Mouse (Mus musculus) thymus, postnatal 4 days (tissue): ENCODE results near the gene Tac4.

Experiments used
- DNase-seq: peaks from one replicate; pipeline ENCODE4 v3.0.0; 2021

Tac4 gene

GRCm38 (mm10) chr11:95261178-95261751, at the start of gene Tac4:
Gene Tac4, plus strand, starts transcription at chr11:95261529.
- DNase-seq, result peak; percentile 40

- no peak for DNase-seq
Observed at GRCm38 (mm10) chr11:95213607-95214006, 47.7 kb upstream of the Tac4 start.

- DNase-seq, result no peak
Observed at GRCm38 (mm10) chr11:95214305-95214704, 47.0 kb upstream of the Tac4 start.

- peak; percentile 49 for DNase-seq
Observed at GRCm38 (mm10) chr11:95216193-95216592, 45.1 kb upstream of the Tac4 start.

- DNase-seq, result no peak
Observed at GRCm38 (mm10) chr11:95219111-95219510, 42.2 kb upstream of the Tac4 start.

GRCm38 (mm10) chr11:95223473-95223872, 37.9 kb upstream of the Tac4 start:
- peak; percentile 27 for DNase-seq

GRCm38 (mm10) chr11:95224124-95224893, 37.0 kb upstream of the Tac4 start:
- DNase-seq, result no peak

GRCm38 (mm10) chr11:95225448-95225847, 35.9 kb upstream of the Tac4 start:
- DNase-seq, result no peak

- DNase-seq, result no peak
Observed at GRCm38 (mm10) chr11:95227467-95227866, 33.9 kb upstream of the Tac4 start.

GRCm38 (mm10) chr11:95231688-95232328, 29.5 kb upstream of the Tac4 start:
- peak; percentile 85 for DNase-seq

- DNase-seq, result no peak
Observed at GRCm38 (mm10) chr11:95232329-95232696, 29.0 kb upstream of the Tac4 start.

GRCm38 (mm10) chr11:95238477-95238876, 22.9 kb upstream of the Tac4 start:
- no peak for DNase-seq

GRCm38 (mm10) chr11:95242653-95243052, 18.7 kb upstream of the Tac4 start:
- DNase-seq, result no peak

GRCm38 (mm10) chr11:95245456-95245855, 15.9 kb upstream of the Tac4 start:
- no peak for DNase-seq

GRCm38 (mm10) chr11:95247065-95247464, 14.3 kb upstream of the Tac4 start:
- no peak for DNase-seq

- DNase-seq, result no peak
Observed at GRCm38 (mm10) chr11:95250110-95250509, 11.2 kb upstream of the Tac4 start.

GRCm38 (mm10) chr11:95251295-95251694, 10.0 kb upstream of the Tac4 start:
- peak; percentile 87 for DNase-seq

- DNase-seq, result no peak
Observed at GRCm38 (mm10) chr11:95252104-95252503, 9.2 kb upstream of the Tac4 start.

- DNase-seq, result peak; percentile 19
Observed at GRCm38 (mm10) chr11:95254165-95254564, 7.2 kb upstream of the Tac4 start.

GRCm38 (mm10) chr11:95255747-95256146, 5.6 kb upstream of the Tac4 start:
- DNase-seq, result no peak

GRCm38 (mm10) chr11:95257930-95258329, 3.4 kb upstream of the Tac4 start:
- DNase-seq, result no peak

- peak; percentile 89 for DNase-seq
Observed at GRCm38 (mm10) chr11:95258490-95258889, 2.8 kb upstream of the Tac4 start.

- peak; percentile 94 for DNase-seq
Observed at GRCm38 (mm10) chr11:95259088-95259849, 2.1 kb upstream of the Tac4 start.
